Mouse (Mus musculus) spleen, postnatal 36 days (tissue): ENCODE measurements around the gene Ly6g6e.
"Not testable (repeated sequence)": the region's sequence is repeated elsewhere in the genome, so short reads cannot be mapped to it uniquely, and the experiment has no call there.

Source experiments
- DNase-seq, 2 experiments: peaks; one replicate each; pipeline ENCODE4 v3.0.0; 2022; ENCODE audit warnings: low spot score in 2 of 2, mixed read lengths in 1 of 2

The Ly6g6e gene

DNA sequence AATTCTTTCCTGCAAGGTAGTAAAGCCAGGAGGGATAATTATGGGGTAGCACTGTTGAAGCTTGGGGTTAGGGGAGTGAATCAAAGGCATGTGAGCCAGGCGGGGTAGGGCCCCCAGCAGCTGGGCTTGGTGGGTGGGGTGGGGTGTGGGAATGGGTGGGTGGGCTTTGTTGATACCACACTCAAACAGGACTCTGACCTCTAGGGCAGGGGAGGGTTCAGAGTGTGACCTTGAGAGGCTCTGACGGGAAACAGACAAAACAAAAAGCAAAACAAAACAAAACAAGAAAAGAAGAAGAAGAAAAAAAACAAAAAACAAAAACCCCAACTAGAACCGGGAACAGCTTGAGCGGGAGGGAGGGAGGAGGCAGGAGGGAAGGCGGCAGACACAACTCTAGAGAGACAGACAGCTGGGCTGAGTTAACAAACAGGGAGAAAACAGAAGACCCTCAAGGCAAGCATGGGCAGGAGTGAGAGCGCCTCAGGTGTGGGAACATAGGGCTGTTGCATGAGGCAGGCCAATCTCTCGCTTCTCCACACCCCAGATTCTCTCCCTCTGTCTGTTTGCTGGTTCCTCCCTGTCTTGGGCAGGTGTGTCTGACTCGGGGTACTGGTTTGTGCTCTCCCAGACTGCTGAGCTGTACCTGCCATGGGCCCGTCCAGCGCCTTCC is at the start of gene Ly6g6e:
TSS of gene Ly6g6e (plus strand) at position 396 of the 670 bp plus-strand sequence.
- no peak for DNase-seq

DNA sequence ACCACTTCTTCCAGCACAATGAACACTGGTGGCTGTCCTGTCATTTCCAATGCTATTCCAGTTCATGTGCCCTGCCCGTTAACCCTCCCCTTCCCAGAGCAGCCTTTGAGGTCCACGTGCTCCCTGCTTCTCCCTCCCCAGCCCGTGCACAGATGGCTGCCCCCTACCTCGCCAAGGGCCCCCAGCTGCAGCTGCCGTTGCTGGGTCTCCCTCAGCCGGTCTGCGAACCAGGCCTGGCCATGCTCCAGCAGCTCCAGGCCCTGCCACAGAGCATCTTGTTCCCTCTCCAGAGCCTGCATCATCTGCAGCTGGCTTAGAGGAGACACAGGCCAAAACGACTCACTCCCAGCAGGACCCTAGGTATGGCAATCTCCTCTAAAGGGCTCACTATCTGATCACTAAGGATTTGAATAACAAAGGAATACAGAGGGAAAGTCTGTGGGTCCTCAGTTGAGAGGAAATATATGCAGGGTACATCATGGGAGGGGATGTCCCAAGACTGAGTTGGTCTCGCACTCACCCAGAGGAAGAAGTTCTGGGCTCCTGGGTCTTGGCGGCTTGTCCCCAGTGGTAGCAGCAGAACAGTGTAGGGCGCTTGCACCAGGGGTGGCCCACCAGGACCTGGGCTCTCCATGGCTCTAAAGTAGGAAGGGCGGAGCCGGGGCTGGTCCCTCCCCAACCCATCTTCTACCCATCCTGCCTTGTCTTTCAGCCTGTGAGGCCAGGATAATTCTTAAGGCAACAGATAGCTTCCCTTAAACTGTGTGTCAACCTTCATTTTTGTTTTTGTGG is 49.2 kb upstream of the Ly6g6e start, which contains the start of gene Sapcd1:
TSS of gene Sapcd1 (minus strand) at position 740 of the 792 bp plus-strand sequence.
- peak; percentile 57 to 61 for DNase-seq

DNA sequence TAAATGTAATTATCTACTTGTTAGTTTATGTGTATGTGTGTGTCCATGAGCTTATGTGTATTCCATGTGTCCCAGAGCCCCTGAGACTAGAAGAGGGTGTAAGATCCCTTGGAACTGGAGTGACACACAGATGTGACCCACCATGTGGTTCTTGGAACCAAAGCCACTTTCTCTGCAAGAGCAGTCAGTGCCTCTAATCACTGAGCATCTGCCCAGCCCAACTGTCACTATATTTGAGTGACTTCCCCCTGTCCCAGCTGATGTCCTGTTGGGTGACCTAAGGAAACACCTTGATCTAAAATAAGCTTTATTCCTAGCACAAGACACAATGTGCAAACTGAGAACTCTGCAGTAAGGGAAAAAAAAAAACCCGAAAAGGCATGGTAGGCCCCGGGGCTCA is 48.4 kb upstream of the Ly6g6e start:
- DNase-seq = no peak

DNA sequence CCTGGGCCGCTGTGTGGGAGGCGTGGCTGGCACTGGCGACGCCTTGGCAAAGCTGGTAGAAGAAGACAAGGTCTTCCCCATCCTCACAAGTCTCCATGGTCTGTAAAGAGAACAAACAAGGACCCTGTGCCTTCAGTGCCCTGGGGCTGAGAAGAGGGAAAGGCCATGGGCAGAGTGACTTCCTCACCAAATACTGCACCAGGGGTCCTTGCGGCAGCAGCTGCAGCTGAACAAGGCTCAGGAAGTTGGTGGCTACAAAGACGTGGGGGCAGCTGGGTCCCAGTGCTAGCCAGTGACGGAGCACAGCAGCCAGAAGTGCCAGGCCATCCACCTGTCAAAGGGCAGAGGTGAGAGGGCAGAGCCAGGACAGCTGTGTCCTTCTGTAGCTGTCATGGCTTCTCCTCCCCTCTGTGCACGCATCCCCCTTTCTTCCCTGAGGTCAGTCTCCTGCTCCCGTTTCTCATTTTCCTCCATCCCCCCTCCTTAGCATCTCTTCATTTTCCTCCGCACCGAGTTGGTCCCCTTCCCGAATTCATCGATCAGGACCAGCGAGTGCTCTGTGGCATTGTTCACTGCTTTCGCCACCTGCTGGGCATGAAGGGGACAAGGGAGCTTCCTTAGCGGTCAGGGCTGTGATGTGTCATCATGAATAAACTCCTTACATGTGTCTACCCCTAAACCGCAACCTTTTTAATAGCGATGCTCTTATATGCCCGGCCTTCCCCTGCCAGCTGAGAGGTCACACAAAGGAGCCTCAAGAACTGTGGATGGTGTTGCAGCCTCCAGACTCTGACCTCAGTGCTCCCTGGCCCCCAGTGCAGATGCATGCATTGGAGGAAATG is 46.8 kb upstream of the Ly6g6e start:
- no peak for DNase-seq

DNA sequence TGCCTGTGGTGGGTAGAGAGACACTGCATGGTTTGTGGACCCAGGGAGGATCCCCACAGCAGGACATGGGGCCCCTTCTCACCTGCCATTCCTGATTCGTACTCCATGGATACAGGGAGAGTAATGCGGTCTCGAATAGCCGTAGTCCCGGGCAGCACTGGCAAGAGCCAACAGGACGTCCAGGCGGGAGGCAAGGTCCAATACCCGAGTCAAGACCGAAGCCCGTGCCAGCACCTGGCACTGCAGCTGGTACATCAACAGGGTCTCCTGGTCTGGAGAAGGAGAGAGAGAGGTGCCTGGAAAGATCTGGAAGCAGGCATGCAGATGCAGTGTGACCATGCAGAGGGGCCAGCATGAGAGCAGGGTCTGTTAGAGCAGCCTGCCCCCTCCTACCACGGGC is 45.4 kb upstream of the Ly6g6e start:
- DNase-seq = no peak

DNA sequence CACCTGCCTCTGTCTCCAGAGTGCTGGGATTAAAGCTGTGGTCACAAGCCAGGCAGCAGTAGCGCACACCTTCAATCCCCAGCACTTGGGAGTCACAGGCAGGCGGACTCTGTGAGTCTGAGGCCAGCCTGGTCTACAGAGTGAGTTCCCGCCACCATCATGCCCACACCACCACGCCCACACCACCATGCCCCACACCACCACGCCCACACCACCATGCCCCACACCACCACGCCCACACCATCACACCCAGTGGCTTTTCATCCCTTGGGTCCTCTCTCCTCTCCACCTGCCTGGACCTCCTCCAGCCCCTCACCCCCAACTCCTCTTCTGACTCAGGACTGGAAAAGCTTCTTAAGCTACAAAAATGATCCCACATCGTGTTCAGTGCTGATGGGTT is 44.8 kb upstream of the Ly6g6e start:
- DNase-seq = no peak

DNA sequence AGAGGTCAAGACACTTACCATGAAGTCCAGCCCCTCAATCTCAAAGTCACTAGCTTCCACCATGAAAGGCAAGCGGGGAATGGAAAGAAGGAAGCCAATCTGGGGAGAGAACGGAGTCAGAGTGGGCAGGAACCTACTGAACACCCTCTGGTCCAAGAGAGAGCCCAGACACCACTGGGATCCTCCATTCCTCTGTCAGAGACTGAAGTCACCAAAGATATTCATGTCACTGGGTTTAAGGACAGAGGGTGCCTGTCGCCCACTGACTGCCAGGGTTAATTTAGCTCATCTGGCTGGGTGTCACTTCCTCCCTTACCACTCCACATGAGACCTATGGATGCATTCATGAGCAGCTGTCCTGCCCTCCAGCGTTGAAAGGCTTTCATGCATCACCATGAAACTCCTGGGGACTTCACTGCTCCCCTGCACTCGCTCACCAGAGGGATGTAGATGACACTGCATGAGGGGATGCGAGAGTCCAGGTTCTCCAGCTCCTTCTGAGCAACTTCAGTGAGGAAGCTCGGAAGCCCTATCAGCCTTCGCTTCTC is 44.3 kb upstream of the Ly6g6e start:
- DNase-seq = no peak

DNA sequence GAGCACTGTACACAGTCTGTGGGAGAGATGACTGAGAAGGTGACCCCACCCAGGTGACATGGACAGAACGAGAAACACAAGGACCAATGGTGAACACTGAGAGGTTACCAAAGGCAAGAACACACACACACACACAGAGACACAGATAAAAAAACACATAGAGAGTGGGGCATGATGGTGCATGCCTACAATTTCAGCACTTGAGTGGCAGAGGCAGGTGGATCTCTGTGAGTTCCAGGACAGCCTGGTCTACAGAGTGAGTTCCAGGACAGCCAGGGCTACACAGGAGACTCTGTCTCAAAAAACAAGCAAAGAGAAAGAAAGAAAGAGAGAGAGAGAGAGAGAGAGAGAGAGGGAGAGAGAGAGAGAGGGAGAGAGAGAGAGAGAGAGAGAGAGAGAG is 43.0 kb upstream of the Ly6g6e start:
- DNase-seq = not testable (repeated sequence)

DNA sequence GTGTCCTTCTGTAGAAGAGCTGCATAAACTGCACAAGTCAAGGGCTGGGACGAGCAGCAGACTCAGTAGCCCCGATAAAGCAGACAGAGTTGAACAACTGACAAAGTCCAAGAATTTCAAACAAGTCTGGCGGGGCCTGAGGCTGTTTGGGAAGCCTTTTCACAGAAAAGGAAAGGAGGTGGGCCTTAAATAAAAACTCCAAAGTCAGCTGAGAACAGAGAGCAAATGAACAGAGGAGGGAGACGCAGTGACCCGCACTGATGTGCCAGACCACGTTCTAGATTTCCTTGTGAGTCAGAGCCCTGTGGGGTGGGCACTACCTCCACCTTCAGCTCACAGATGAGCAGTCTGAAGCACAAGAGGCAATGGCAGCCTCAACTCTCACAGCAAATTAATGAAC is 41.8 kb upstream of the Ly6g6e start:
- DNase-seq = no peak

DNA sequence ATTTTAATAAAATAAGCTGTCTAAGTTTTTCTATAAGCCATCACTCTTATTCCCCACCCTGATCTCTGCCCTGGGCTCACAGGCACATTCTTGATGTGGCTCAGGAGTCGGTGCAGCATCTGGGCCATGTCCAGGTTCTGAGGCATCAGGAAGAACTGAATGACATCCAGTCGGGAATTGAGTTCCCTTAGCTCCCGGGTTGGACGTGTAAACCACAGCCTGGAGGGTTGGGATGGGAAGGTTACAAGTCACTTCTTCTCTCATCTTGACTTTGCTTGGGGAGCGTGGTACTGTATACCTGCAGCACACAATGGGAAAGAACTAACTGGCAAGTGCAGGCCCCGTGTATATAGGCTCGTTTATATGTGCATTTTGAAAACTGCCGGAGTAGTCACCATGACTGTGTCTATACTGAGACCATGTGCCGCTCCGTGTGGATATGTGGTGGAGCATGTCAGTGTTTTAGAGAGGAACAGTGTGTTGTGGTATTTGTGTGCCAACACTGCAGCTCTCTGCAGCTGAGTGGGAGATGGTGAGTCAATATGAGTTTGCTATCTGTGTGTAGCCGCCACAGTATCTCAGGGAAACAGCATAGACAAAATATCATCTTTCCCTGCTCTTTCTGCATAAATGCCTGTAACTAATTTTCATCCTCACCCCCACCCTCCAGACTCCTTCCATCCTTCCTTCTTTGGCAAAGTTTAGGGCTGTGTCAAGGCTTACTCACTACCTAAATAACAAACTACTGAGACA is 37.4 kb upstream of the Ly6g6e start:
- DNase-seq = no peak

DNA sequence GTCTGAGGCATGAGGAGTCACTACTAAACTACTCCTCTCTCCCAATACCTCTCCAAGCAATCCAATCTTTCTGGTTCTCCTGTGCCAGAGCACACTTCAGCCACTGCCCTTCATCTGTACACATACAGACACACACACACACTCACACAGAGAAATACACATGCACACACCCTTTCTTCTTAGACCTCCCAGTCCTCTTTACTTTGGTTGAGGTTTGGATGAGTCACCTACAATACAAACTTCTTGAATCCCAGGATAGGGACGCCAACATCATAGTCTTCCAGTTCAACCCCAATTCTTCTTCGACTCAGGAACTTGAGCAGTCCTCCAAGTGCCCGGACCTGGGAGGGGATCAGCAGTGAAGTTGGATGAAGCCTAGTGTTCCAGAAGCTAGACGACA is 32.9 kb upstream of the Ly6g6e start:
- no peak for DNase-seq

DNA sequence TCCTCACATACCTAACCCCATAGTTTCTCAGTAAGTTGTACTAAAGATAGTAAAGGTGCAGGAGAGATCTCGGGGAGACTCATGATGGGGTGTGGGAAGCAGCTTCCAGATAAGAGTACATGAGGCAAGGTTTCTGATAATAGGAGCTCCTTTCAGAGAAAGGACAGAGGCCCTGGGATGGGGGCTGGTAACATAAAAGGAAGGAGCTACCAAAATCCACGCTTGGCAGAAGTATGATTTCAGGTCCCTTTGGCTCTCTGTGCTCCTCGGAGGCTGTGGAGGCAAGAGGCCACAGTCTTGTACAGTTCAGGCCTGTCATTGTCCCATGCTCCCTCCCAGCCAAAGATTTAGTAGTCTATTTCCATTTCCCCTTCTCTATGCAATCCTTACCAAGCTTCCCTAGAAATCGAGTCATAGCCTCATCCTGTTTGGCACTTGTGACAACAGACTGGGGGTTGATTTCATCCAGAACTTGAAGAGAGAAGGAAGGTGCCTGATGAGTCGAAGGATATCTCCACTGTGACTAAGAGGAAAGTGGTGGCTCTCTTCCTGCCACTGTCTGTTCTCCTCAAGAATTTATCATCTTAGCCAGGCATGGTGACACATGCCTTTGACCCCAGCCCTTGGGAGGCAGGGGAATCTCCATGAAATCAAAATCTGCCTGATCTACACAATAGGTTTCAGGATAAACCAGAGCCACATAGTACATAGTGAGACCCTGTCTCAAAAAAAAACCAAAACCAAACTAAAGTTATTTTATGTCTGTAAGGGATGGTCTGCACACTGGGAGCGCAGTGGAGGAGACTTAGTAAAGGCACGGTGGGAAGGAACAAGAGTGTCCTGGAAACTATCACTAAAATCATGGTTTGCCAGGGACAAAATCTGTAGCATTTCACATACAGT is 31.5 kb upstream of the Ly6g6e start:
- no peak for DNase-seq

DNA sequence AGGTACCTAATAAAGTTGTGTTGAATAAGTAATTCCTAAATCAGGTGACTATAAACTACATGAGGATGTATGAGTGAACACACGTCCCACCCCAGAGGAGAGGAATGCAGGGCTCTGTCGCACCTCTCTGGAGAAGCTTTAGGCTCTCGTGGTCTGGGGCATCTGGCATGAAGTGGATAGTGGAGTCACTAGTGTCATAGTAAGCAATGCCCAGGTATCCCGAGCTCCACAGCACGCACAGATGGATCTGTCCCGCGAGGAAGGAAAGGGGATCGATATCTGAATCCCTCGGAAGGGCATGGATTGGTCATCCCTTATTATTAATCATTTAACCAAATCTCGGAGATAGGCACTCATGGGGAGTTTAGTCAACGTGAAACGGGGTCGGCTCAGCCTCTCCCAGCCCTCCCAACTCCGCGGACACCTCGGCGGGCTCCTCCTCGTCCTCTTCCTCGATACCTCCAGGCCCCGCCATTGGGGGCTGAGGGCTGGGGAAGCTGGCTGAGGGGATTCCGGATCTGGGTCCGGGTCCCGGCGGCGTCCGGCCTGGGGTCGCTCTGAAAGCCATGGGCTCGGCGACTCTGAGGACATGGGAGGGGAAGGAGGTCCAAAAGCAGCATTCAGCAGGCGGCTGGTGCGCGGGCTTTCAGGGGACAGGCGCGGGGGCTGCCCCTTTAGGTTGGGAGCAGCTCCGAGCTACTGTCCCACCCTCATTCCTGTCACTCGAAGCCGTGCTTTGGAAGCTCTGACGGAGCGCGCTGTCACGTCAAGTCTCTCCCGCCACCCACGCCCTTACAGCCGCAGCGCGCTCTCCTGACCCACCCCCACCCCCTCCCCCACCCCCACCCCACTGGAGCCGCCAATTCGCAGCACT is 30.7 kb upstream of the Ly6g6e start:
- no peak for DNase-seq

DNA sequence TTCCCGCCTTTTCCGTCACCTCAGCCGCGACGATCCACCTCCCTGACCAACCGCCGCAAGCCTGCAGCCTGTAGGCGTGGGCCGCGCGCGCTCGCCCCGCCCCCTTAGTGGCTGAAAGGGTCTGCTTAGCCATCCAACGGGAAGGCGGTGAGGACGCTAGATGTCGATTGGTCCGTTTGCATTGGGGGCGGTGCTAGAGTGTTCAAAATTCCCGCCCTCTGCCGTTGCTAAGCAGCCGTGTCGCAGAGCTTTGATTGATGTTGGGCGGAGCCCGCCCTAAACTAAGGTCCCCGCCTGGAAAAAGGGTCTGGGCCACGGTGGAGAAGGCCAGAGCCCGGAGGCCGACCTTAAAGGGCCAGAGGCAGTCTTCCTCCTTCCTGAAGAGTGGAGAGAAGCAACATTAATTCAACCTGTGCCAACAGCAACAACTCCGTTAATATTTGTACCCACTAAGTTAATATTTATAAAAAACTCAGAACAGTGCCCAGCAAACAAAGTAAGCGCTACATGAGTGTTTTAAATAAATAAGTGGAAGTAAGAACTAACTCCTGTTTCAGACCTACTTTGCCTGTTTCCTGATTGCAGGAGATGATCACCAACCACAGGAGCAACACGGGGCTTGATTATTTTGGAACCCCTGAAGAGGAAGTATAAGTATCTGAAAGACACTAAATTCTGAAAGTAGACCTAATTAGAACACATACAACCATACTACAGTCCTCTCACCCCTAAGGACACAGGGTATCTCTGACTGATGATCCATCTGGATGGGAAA is 29.8 kb upstream of the Ly6g6e start, which contains the start of gene Msh5:
TSS of gene Msh5 (minus strand) at position 65 of the 775 bp plus-strand sequence.
- peak; percentile 96 to 97 for DNase-seq

DNA sequence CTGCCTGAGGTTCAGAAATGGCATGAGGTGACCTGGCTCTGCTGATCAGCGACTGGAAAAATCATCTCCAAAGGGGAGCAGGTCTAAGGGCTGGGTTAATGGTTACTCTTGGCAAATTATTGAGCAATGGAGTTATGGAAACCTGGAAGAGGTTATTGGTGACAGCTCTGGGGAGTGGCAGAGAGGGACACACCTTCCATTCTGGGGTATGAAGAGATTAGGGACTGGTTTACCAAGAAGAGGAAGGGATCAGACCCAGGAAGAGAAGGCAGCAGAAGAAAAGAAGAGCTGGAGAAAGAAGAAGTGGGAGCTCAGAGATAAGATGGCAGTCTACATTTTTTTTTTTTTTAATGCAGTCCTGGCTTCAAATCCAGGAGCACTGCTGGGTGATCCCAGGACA is 29.0 kb upstream of the Ly6g6e start:
- no peak for DNase-seq

DNA sequence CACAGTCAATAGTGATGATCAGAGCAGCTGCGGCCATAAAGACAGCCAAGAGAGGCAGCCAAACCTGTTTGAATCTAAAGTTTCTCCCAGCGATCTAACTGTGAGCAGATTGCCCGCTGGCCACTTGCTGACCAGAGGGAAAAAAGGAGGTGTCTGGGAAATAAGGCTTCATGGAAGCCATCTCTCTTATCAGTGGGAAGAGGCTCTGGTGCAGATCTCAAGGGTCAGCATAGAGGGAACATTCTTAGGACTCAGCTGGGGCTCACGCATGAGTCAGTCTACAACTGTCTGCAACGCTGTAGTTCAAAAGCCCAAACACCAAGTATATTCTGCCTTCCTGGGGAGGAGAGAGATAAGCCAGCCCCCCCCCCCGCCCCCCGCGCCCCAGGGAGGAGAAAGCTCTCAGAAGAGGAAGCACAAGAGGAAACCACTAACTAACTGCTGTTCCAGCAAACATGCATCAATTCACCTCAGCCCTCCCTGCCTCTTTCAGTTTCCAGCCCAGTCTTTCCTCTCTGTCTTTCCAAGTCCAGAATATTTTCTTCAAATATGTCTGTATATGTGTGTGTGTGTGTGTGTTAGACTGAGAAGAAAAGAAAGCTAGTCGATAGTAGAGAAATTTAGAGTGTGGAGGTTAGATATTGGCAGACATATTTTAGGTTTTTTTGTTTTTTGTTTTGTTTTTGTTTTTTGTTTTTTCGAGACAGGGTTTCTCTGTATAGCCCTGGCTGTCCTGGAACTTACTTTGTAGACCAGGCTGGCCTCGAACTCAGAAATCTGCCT is 28.4 kb upstream of the Ly6g6e start:
- DNase-seq = peak; percentile 72 to 78

DNA sequence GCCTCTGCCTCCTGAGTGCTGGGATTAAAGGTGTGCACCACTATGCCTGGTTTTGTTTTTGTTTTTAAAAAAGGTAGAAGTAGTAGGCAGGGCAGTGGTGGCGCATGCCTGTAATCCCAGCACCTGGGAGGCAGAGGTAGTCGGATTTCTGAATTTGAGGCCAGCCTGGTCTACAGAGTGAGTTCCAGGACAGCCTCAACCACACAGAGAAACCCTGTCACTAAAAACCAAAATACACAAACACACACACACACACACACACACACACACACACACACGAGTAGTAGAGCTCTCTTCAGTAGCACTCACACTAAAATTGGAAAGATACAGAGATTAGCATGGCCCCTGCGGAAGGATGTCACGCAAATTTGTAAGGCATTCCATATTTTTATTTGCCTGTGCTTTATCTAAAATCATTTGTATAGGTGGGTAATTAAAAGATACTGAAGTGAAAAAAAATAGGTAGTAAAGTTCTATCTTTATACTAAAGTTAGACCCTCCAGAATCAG is 27.7 kb upstream of the Ly6g6e start:
- no peak for DNase-seq
